Mouse (Mus musculus): ENCODE data around the gene Tmem169. TPM values are rescaled to one million over a fixed set of nuclear protein-coding genes. Genes with fewer than 3 reads are reported as not detected.

Tmem169 gene
- total RNA-seq, 2 experiments from 2014 or later, result not detected

- no peak for ATAC-seq (replicated peaks; ENCODE audit: low FRiP score, low TSS enrichment, poor library complexity, severe bottlenecking)
Measured at GRCm38 (mm10) chr1:72278085-72278484, 6.1 kb upstream of the Tmem169 start.

- ATAC-seq (replicated peaks; ENCODE audit: low FRiP score, low TSS enrichment, poor library complexity, severe bottlenecking), result no peak
Measured at GRCm38 (mm10) chr1:72282604-72283003, 1.6 kb upstream of the Tmem169 start.

- ATAC-seq (replicated peaks; ENCODE audit: low FRiP score, low TSS enrichment, poor library complexity, severe bottlenecking), result no peak
Measured at GRCm38 (mm10) chr1:72284539-72284938, 370 bp downstream of the Tmem169 start.

DNA sequence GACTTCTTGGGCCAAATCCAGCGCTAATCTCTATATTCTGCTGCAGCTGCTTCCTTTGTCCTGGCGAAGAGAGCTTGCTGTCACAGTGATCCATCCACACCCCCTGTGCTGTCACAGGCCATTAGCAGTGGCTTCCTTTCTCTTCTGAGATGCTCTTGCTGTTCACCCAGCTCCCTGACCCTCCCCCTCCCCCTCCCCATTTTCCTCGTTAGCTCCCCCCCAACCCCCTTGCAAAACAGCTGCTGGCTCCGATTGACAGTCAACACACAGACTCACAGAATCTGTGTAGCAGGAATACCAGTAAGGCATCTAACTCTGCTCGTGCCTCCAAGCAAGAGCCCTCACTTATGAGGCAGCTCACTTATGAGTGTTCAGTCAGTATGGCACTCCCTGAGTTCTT, 2.7 kb downstream of the Tmem169 start:
- ATAC-seq (replicated peaks; ENCODE audit: low FRiP score, low TSS enrichment, poor library complexity, severe bottlenecking), result no peak

GRCm38 (mm10) chr1:72287893-72288292, 3.7 kb downstream of the Tmem169 start:
- ATAC-seq (replicated peaks; ENCODE audit: low FRiP score, low TSS enrichment, poor library complexity, severe bottlenecking), result no peak

GRCm38 (mm10) chr1:72288527-72289150, 4.5 kb downstream of the Tmem169 start:
- no peak for ATAC-seq (replicated peaks; ENCODE audit: low FRiP score, low TSS enrichment, poor library complexity, severe bottlenecking)

GRCm38 (mm10) chr1:72290896-72291295, 6.7 kb downstream of the Tmem169 start:
- ATAC-seq (replicated peaks; ENCODE audit: low FRiP score, low TSS enrichment, poor library complexity, severe bottlenecking), result no peak

DNA sequence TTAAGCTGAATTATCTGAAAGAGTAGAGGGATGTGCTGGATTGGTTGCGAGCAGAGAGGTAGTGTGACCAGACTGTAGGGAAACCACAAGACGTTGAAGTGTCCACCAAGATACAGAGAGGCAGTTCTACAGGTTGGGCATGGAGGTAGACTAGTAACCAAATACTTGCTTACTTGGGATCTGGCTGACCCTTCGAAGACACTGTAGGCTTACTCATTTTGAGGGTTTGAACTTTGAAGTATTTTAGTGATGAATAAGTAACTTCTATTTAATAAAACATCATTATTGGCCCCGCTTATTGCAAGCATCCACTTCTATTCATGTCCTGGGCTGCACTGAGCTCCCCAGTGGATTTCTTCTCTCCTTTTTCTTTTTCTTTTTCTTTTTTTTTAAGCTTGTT, 7.3 kb downstream of the Tmem169 start:
- no peak for ATAC-seq (replicated peaks; ENCODE audit: low FRiP score, low TSS enrichment, poor library complexity, severe bottlenecking)

GRCm38 (mm10) chr1:72291925-72292324, 7.8 kb downstream of the Tmem169 start:
- no peak for ATAC-seq (replicated peaks; ENCODE audit: low FRiP score, low TSS enrichment, poor library complexity, severe bottlenecking)

DNA sequence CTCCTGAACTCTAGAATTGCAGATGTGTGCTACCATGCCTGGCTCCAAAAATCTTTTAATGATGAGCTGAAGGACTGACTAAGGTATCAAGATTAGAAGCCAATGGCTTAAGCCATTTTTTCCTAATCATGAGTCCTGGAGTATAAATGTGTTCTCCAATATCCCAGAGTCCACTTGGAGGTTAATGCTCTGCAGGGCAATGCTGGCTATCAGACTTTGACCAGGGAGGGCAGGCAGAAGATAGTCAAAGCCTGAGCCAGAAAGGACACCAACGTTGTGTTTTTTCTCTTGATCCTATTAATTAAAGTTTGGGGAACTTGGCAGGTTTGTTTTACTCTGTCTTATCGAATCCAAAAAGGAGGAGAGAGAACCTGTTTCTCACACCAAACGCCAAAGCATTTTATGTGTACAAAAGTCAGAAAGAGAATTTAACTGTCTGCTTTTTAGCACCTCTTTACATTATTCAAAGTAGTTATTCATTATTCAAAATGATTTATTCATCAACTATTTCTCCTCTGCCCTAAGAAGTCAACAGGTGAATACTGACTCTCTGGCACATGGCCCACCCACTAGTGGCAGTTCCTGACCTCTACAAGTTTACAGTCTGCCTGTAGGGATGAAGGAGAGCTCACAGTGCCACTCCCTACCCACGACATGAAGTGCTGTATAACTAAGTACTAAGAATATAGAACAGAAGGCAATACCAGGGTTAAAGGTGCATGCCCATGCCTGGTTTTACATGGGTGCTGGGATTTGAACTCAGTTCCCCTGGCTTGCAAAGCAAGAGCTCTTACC, 9.9 kb downstream of the Tmem169 start:
- ATAC-seq (replicated peaks; ENCODE audit: low FRiP score, low TSS enrichment, poor library complexity, severe bottlenecking), result no peak

DNA sequence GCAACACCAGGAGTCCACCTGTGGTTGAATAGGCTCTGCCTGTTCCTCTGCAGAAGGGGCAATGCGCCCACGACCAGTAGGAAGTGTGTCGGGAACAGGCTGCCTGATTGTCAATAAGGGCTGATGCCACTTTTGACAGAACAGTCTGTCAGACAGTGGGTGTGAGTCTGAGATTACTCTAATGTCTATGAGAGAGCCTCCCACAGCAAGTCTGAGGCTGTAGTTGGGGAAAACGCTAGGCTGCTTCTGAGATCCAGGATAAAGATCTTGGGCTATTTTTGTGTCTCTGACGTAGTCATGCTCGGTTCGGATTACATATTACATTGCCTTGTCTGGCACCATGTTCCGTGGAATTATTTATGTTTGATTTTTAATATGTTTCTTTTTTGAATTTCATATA, 11.6 kb downstream of the Tmem169 start:
- no peak for ATAC-seq (replicated peaks; ENCODE audit: low FRiP score, low TSS enrichment, poor library complexity, severe bottlenecking)

- ATAC-seq (replicated peaks; ENCODE audit: low FRiP score, low TSS enrichment, poor library complexity, severe bottlenecking), result no peak
Measured at GRCm38 (mm10) chr1:72301845-72302244, 17.7 kb downstream of the Tmem169 start.

DNA sequence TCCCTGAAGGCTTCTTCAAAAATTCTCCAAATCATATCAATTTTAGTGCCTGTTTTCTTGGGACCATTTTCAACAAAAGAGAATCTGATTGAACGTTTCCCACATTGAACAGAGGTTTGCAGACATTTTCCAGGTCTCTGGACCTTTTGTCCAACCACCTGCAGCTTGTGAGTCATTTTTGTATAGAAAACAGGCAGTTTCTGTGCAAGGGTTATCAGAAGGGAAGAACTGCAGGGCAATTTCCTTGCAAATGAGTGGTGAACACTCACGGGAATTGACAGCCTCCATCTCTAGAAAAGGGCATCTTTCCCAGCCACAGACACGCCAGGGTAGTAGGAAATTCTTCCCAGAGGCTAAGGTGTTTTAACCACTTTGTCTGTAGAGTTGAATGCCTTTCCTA, 22.1 kb downstream of the Tmem169 start:
- ATAC-seq (replicated peaks; ENCODE audit: low FRiP score, low TSS enrichment, poor library complexity, severe bottlenecking), result no peak

DNA sequence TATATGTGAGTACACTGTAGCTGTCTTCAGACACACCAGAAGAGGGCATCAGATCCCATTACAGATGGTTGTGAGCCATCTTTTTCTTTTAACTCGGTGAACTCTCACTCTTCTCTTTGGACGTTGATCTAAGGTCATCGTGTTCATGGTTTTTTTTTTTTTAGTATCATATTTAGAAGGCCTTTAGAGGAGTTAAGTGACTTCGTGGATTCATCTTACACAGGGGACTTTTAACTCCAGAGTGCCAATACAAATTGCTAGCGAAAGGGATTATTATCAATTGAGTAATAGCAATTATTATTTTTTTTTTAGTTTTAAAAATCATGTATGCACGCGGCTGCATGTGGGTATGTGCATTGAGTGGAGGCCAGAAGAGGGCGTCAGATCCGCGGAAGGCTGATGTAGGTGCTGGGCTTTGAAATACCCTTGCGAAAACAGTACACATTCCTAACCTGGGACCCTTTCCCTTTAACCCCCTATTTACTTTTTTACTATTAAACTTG, 22.6 kb downstream of the Tmem169 start:
- peak; percentile 82 for ATAC-seq (replicated peaks; ENCODE audit: low FRiP score, low TSS enrichment, poor library complexity, severe bottlenecking)

GRCm38 (mm10) chr1:72307317-72307798, 23.2 kb downstream of the Tmem169 start, which contains the start of gene Xrcc5:
Gene Xrcc5 (plus strand): TSS chr1:72307421.
- ATAC-seq (replicated peaks; ENCODE audit: low FRiP score, low TSS enrichment, poor library complexity, severe bottlenecking), result peak; percentile 95

DNA sequence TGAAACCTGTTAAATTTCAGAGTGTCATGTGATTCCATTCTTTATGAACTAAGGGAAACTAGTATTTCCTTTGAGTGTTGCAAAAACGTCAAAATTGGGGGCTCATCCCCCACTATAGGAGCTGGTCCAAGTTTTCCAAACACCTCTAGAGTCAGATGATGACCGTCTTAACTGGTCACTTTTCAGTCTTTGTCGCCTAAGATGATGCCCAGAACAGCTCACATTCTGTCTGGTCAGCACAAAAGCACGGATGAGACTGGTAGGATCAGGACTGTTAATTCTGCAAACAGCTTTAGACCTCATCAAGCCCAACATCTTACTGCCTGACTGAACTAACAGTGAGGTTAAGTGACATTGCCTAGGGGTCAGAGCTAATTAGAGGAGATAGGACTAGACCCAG, 24.8 kb downstream of the Tmem169 start:
- ATAC-seq (replicated peaks; ENCODE audit: low FRiP score, low TSS enrichment, poor library complexity, severe bottlenecking), result no peak

DNA sequence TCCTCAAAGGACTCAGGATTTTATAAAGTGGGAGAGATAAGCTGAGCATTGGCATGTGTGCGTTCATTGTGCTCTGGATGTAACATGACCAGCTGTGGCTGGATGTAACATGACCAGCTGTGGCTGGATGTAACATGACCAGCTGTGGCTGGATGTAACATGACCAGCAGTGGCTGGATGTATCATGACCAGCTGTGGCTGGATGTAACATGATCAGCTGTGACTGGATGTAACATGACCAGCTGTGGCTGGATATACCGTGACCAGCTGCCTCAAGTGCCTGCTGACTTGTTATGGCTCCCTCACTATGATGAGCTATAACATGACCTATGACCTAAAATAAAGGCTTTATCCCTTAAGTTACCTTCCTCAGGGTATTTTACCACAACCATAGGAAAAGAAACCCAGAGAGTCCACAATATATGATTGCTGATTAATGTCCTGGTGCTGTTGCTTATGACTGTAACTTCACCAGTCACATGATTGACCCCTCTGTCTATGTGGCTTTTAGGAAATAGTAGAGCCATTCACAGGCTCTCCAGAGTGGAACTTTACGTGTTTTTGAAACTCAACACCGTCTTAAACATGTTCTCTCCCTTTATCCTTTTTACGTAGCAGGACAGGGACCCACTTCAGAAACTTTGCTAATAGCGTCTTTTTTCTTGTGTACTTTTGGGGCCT, 25.7 kb downstream of the Tmem169 start:
- no peak for ATAC-seq (replicated peaks; ENCODE audit: low FRiP score, low TSS enrichment, poor library complexity, severe bottlenecking)

- no peak for ATAC-seq (replicated peaks; ENCODE audit: low FRiP score, low TSS enrichment, poor library complexity, severe bottlenecking)
Measured at GRCm38 (mm10) chr1:72312701-72313398, 28.7 kb downstream of the Tmem169 start.

GRCm38 (mm10) chr1:72313399-72314039, 29.4 kb downstream of the Tmem169 start:
- peak; percentile 58; the same call in 1 of the 2 replicates for ATAC-seq (replicated peaks; ENCODE audit: low FRiP score, low TSS enrichment, poor library complexity, severe bottlenecking)

Measured in megakaryocyte-erythroid progenitor cell, adult 5-6 weeks (primary cell).